11 mouse cellular contexts compared by ENCODE assay signal in genomic region chr15:79096556-79096955, GRCm38 (mm10). TPM values are rescaled to one million over a fixed set of nuclear protein-coding genes. Genes with fewer than 3 reads are reported as not detected.
DNase-seq lines count a peak whose midpoint lies in the region; ATAC-seq and TF ChIP-seq lines count a peak whose summit lies in the region.
"Had no signal": no experiment of that assay in that cellular context is flagged by ENCODE, and none has a peak within 500 bp of the region (broad histone marks: within the 10 kb centered on the region; RNA-seq: fewer than 3 reads in every experiment).

No protein-coding gene starts in this region.

- peak overlapping the region; percentile 51; the same call in 1 of the 2 replicates for H3K27ac ChIP-seq in lung, postnatal 0 days (ENCODE audit: low read length)
- peak overlapping the region; percentile 94 for H3K27ac ChIP-seq in stomach, postnatal 0 days (replicated peaks)
- no peak overlapping the region for H3K27ac ChIP-seq in liver, embryonic 12.5 days

- H3K4me3 ChIP-seq in lung, postnatal 0 days (ENCODE audit: low read depth, low read length), result no peak overlapping the region
- H3K4me3 ChIP-seq in stomach, postnatal 0 days (ENCODE audit: low read depth, low read length), result no peak overlapping the region
- no peak overlapping the region for H3K4me3 ChIP-seq in liver, embryonic 12.5 days
- H3K4me3 ChIP-seq: megakaryocyte, embryonic 14.5 days; neural tube, embryonic 13.5 days had no signal

- H3K36me3 ChIP-seq in lung, postnatal 0 days (ENCODE audit: insufficient read depth, low read length), result peaks cover 19% of the 10 kb centered on the region; the same call in 1 of the 2 replicates
- no peaks in the 10 kb centered on the region; the same call in 1 of the 2 replicates for H3K36me3 ChIP-seq in stomach, postnatal 0 days (ENCODE audit: control insufficient read depth, insufficient read depth, low read length)
- peaks cover 48% of the 10 kb centered on the region for H3K36me3 ChIP-seq in liver, embryonic 12.5 days

- no peaks in the 10 kb centered on the region for H3K9me3 ChIP-seq in lung, postnatal 0 days (ENCODE audit: low read length)
- H3K9me3 ChIP-seq in stomach, postnatal 0 days (ENCODE audit: control insufficient read depth, low read length), result no peaks in the 10 kb centered on the region
- H3K9me3 ChIP-seq in liver, embryonic 12.5 days (replicated peaks), result no peaks in the 10 kb centered on the region
- H3K9me3 ChIP-seq: megakaryocyte, embryonic 14.5 days; neural tube, embryonic 13.5 days had no signal

- TF ChIP-seq CTCF in lung, postnatal 0 days (IDR thresholded peaks at IDR 0.05), result no peak
- no peak for TF ChIP-seq CTCF in stomach, postnatal 0 days (IDR thresholded peaks at IDR 0.05; ENCODE audit: low read depth)

- WGBS in lung, postnatal 0 days, result 53% methylated on average over 3 of the region's 3 CpGs
- WGBS in stomach, postnatal 0 days, result 50% methylated on average over 3 of the region's 3 CpGs
- 67% methylated on average over 3 of the region's 3 CpGs for WGBS in liver, embryonic 12.5 days (ENCODE audit: insufficient replicate concordance)

- no peak for ATAC-seq in lung, postnatal 0 days
- no peak for ATAC-seq in stomach, postnatal 0 days (ENCODE audit: low FRiP score, low TSS enrichment)
- no peak for ATAC-seq in liver, embryonic 12.5 days
- ATAC-seq: hindbrain, postnatal 0 days had no signal

- H3K27me3 ChIP-seq in lung, postnatal 0 days (replicated peaks; ENCODE audit: insufficient read depth, low read length), result no peaks in the 10 kb centered on the region
- no peaks in the 10 kb centered on the region for H3K27me3 ChIP-seq in stomach, postnatal 0 days (ENCODE audit: control insufficient read depth, insufficient read depth, low read length)
- H3K27me3 ChIP-seq in liver, embryonic 12.5 days (replicated peaks), result 0 out of 2 replicates have a peak, but pooled peaks cover 13% of the 10 kb centered on the region
- H3K27me3 ChIP-seq: neural tube, embryonic 13.5 days had no signal

- no peak overlapping the region for H3K4me2 ChIP-seq in lung, postnatal 0 days (replicated peaks; ENCODE audit: low read depth, low read length)
- H3K4me2 ChIP-seq in stomach, postnatal 0 days (replicated peaks; ENCODE audit: low read depth), result no peak overlapping the region
- H3K4me2 ChIP-seq in liver, embryonic 12.5 days, result no peak overlapping the region
- H3K4me2 ChIP-seq: neural tube, embryonic 13.5 days had no signal

- intact Hi-C loops in left cerebral cortex, postnatal 14 days (cut with DNase I), result loop anchor here (10.0 kb wide), 1 partner anchor 48 kb away; the partner anchor contains the start of genes 1700088E04Rik and Polr2f

- H3K9ac ChIP-seq in lung, postnatal 0 days (replicated peaks; ENCODE audit: low read depth), result no peak overlapping the region
- H3K9ac ChIP-seq in stomach, postnatal 0 days (ENCODE audit: low read length), result no peak overlapping the region
- no peak overlapping the region for H3K9ac ChIP-seq in liver, embryonic 12.5 days

- peak; percentile 69 for DNase-seq in adrenal gland, adult 2 months
- no peak for DNase-seq in adrenal gland, adult 18-20 months (ENCODE audit: low spot score in 2 of 2)
- peak; percentile 32 for DNase-seq in lung, postnatal 0 days (ENCODE audit: low spot score)
- DNase-seq in lung, postnatal 14 days, result no peak
- DNase-seq in kidney, adult 9 months, result peak; percentile 76
- no peak for DNase-seq in stomach, postnatal 0 days (ENCODE audit: low spot score)
- DNase-seq in left cerebral cortex, postnatal 14 days (ENCODE audit: low spot score in 2 of 2), result no peak

- no peak for TF ChIP-seq EP300 in lung, postnatal 0 days (IDR thresholded peaks at IDR 0.05)
- no peak for TF ChIP-seq EP300 in stomach, postnatal 0 days (optimal IDR thresholded peaks at IDR 0.05)

- H3K4me1 ChIP-seq in lung, postnatal 0 days (ENCODE audit: insufficient read depth, low read depth, low read length), result peaks cover 19% of the 10 kb centered on the region
- peaks cover 19% of the 10 kb centered on the region for H3K4me1 ChIP-seq in stomach, postnatal 0 days (replicated peaks; ENCODE audit: control insufficient read depth, insufficient read depth)
- peaks cover 30% of the 10 kb centered on the region for H3K4me1 ChIP-seq in liver, embryonic 12.5 days

RNA-seq across cellular contexts. Expression of gene Micall1, which starts 12.1 kb away (rescaled TPM):
- total RNA-seq in adrenal gland, adult 2 months (2021), result 10 to 100 TPM; 36.5 to 49.5 TPM
- 61.7 and 65.0 TPM in 2 replicates for polyA plus RNA-seq in adrenal gland, adult 2 months (2012; rRNA removed)
- total RNA-seq in adrenal gland, adult 18-20 months (2021), result 10 to 100 TPM; 39.0 to 45.5 TPM
- 8.4 and 9.1 TPM in 2 replicates for polyA plus RNA-seq in lung, postnatal 0 days (2015; fragmentation: Nextera tagmentation; extraction: Ambion mirVana)
- polyA plus RNA-seq in stomach, postnatal 0 days (2015; fragmentation: Nextera tagmentation; extraction: Ambion mirVana), result 7.0 and 7.8 TPM in 2 replicates
- total RNA-seq in left cerebral cortex, postnatal 14 days (2021), result 10 to 100 TPM; 22.1 to 27.8 TPM
- polyA plus RNA-seq in liver, embryonic 12.5 days (2016; fragmentation: Nextera tagmentation; extraction: Ambion mirVana), result 3.0 and 3.2 TPM in 2 replicates

RNA-seq across cellular contexts. Expression of gene Eif3l, which starts 21.6 kb away (rescaled TPM):
- total RNA-seq in adrenal gland, adult 2 months (2021), result 100 to 1,000 TPM; 136 to 160 TPM
- 94.1 and 119 TPM in 2 replicates for polyA plus RNA-seq in adrenal gland, adult 2 months (2012; rRNA removed)
- 100 to 1,000 TPM; 136 to 139 TPM for total RNA-seq in adrenal gland, adult 18-20 months (2021)
- 99.3 and 101 TPM in 2 replicates for polyA plus RNA-seq in lung, postnatal 0 days (2015; fragmentation: Nextera tagmentation; extraction: Ambion mirVana)
- 132 and 135 TPM in 2 replicates for polyA plus RNA-seq in stomach, postnatal 0 days (2015; fragmentation: Nextera tagmentation; extraction: Ambion mirVana)
- 10 to 100 TPM; 80.6 to 81.3 TPM for total RNA-seq in left cerebral cortex, postnatal 14 days (2021)
- polyA plus RNA-seq in liver, embryonic 12.5 days (2016; fragmentation: Nextera tagmentation; extraction: Ambion mirVana), result 188 and 201 TPM in 2 replicates

RNA-seq across cellular contexts. Expression of gene Ankrd54, which starts 33.9 kb away (rescaled TPM):
- 10 to 100 TPM; 20.1 to 27.2 TPM for total RNA-seq in adrenal gland, adult 2 months (2021)
- 91.9 and 101 TPM in 2 replicates for polyA plus RNA-seq in adrenal gland, adult 2 months (2012; rRNA removed)
- total RNA-seq in adrenal gland, adult 18-20 months (2021), result 10 to 100 TPM; 23.9 to 26.5 TPM
- polyA plus RNA-seq in lung, postnatal 0 days (2015; fragmentation: Nextera tagmentation; extraction: Ambion mirVana), result 45.4 and 48.4 TPM in 2 replicates
- 27.1 and 28.0 TPM in 2 replicates for polyA plus RNA-seq in stomach, postnatal 0 days (2015; fragmentation: Nextera tagmentation; extraction: Ambion mirVana)
- 10 to 100 TPM; 17.3 to 18.6 TPM for total RNA-seq in left cerebral cortex, postnatal 14 days (2021)
- 58.9 and 61.4 TPM in 2 replicates for polyA plus RNA-seq in liver, embryonic 12.5 days (2016; fragmentation: Nextera tagmentation; extraction: Ambion mirVana)

RNA-seq across cellular contexts. Expression of gene Polr2f, which starts 44.3 kb away (rescaled TPM):
- 100 to 1,000 TPM in 1 of 2 experiments, 10 to 100 TPM in 1; 92.8 to 151 TPM for total RNA-seq in adrenal gland, adult 2 months (2021)
- polyA plus RNA-seq in adrenal gland, adult 2 months (2012; rRNA removed), result 48.1 and 48.3 TPM in 2 replicates
- total RNA-seq in adrenal gland, adult 18-20 months (2021), result 100 to 1,000 TPM; 137 to 150 TPM
- 243 and 261 TPM in 2 replicates for polyA plus RNA-seq in lung, postnatal 0 days (2015; fragmentation: Nextera tagmentation; extraction: Ambion mirVana)
- 308 and 320 TPM in 2 replicates for polyA plus RNA-seq in stomach, postnatal 0 days (2015; fragmentation: Nextera tagmentation; extraction: Ambion mirVana)
- 100 to 1,000 TPM; 109 to 114 TPM for total RNA-seq in left cerebral cortex, postnatal 14 days (2021)
- 280 and 301 TPM in 2 replicates for polyA plus RNA-seq in liver, embryonic 12.5 days (2016; fragmentation: Nextera tagmentation; extraction: Ambion mirVana)

RNA-seq across cellular contexts. Expression of gene 1700088E04Rik, which starts 44.5 kb away (rescaled TPM):
- total RNA-seq in adrenal gland, adult 2 months (2021), result 1 to 10 TPM; 5.2 to 9.9 TPM
- 8.1 and 10.8 TPM in 2 replicates for polyA plus RNA-seq in adrenal gland, adult 2 months (2012; rRNA removed)
- total RNA-seq in adrenal gland, adult 18-20 months (2021), result 1 to 10 TPM; 7.2 to 8.2 TPM
- 29.8 and 30.4 TPM in 2 replicates for polyA plus RNA-seq in lung, postnatal 0 days (2015; fragmentation: Nextera tagmentation; extraction: Ambion mirVana)
- 6.4 and 7.9 TPM in 2 replicates for polyA plus RNA-seq in stomach, postnatal 0 days (2015; fragmentation: Nextera tagmentation; extraction: Ambion mirVana)
- 10 to 100 TPM; 10.8 to 13.3 TPM for total RNA-seq in left cerebral cortex, postnatal 14 days (2021)
- 0.86 and 1.0 TPM in 2 replicates for polyA plus RNA-seq in liver, embryonic 12.5 days (2016; fragmentation: Nextera tagmentation; extraction: Ambion mirVana)

Comparison
In these comparisons a context has a peak if more than half of its experiments do, and no peak if none do; other contexts are left out.
1. DNase-seq: peak in adrenal gland, adult 2 months (single experiment), lung, postnatal 0 days (single experiment) and kidney, adult 9 months (single experiment); none in adrenal gland, adult 18-20 months (0 of 2), lung, postnatal 14 days (single experiment), stomach, postnatal 0 days (single experiment) and left cerebral cortex, postnatal 14 days (0 of 2).